ENCODE assay signal across 22 mouse cellular contexts in the genomic region with DNA sequence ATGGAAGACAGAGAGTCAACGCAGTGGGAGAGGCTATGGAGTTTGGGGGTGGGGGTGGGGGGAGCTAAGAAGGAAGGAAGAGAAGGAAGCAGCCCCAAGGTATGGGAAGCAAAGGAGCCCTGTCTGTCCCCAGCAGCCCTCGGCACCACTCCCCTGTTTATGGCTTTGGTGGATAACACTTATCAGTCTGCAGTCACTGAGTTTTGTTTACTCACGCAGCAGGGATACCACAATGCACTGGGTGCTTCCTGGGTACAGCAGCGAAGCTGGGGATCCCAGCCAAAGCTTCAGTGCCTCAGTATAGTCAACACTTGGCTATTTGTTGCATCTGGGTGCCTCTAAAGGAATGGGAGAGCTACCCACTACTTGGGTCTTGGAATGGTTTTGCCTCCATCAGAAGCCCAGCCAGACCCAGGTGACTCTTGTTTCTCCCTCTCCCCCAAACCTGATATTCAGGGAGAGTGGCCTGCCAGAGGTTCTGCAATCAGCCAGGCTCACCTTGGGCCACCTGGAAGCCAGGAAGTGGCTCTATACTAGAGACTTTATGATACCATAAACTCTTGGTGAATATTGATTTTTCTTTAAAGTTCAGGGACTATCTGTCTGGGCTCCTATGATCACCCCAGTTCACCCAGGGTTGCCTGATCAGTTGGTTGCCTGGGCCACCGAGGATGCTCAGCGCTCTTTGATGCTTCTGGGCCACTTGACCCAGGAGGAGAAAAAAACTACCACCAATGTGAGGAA.
DNase-seq lines count a peak whose midpoint lies in the region; ATAC-seq and TF ChIP-seq lines count a peak whose summit lies in the region.
"Had no signal": no experiment of that assay in that cellular context is flagged by ENCODE, and none has a peak within 500 bp of the region (broad histone marks: within the 10 kb centered on the region; RNA-seq: fewer than 3 reads in every experiment).

No protein-coding gene starts in this region.

- ATAC-seq in liver, embryonic 11.5 days (replicated peaks; ENCODE audit: low FRiP score) = peak; percentile 73
- ATAC-seq in liver, embryonic 12.5 days = peak; percentile 68
- peak; percentile 52 for ATAC-seq in stomach, postnatal 0 days (ENCODE audit: low FRiP score, low TSS enrichment)
- ATAC-seq: CD4-positive, CD25-positive, alpha-beta regulatory T cell, adult 4 months; forebrain, embryonic 13.5 days; hindbrain, embryonic 16.5 days had no signal

- H3K4me3 ChIP-seq in liver, embryonic 11.5 days (ENCODE audit: low read depth, low read length) = no peak overlapping the region
- H3K4me3 ChIP-seq in liver, embryonic 12.5 days = no peak overlapping the region
- no peak overlapping the region for H3K4me3 ChIP-seq in stomach, postnatal 0 days (ENCODE audit: low read depth, low read length)
- H3K4me3 ChIP-seq: embryonic facial prominence, embryonic 12.5 days; forebrain, embryonic 13.5 days; gastrocnemius, adult 2 months; heart, embryonic 13.5 days; hindbrain, embryonic 12.5 days had no signal

- no peak overlapping the region for H3K4me2 ChIP-seq in liver, embryonic 11.5 days
- no peak overlapping the region for H3K4me2 ChIP-seq in liver, embryonic 12.5 days
- H3K4me2 ChIP-seq in stomach, postnatal 0 days (replicated peaks; ENCODE audit: low read depth) = no peak overlapping the region
- H3K4me2 ChIP-seq: embryonic facial prominence, embryonic 12.5 days; forebrain, embryonic 13.5 days; heart, embryonic 13.5 days; hindbrain, embryonic 12.5 days had no signal

- peaks cover 7% of the 10 kb centered on the region for H3K4me1 ChIP-seq in liver, embryonic 11.5 days (replicated peaks; ENCODE audit: control insufficient read depth, insufficient read depth, low read length)
- H3K4me1 ChIP-seq in liver, embryonic 12.5 days = peaks cover 12% of the 10 kb centered on the region
- H3K4me1 ChIP-seq in stomach, postnatal 0 days (replicated peaks; ENCODE audit: control insufficient read depth, insufficient read depth) = no peaks in the 10 kb centered on the region
- H3K4me1 ChIP-seq: forebrain, embryonic 13.5 days; heart, embryonic 13.5 days had no signal

- no peak overlapping the region for H3K27ac ChIP-seq in liver, embryonic 11.5 days (ENCODE audit: low read depth, low read length)
- no peak overlapping the region for H3K27ac ChIP-seq in liver, embryonic 12.5 days
- H3K27ac ChIP-seq in stomach, postnatal 0 days (replicated peaks) = no peak overlapping the region
- H3K27ac ChIP-seq: embryonic facial prominence, embryonic 12.5 days; forebrain, embryonic 13.5 days; heart, embryonic 13.5 days; hindbrain, embryonic 12.5 days had no signal

- WGBS in liver, embryonic 11.5 days = 35% methylated on average over 6 of the region's 6 CpGs
- 39% methylated on average over 6 of the region's 6 CpGs for WGBS in liver, embryonic 12.5 days (ENCODE audit: insufficient replicate concordance)
- 58% methylated on average over 6 of the region's 6 CpGs for WGBS in stomach, postnatal 0 days

- no peak for TF ChIP-seq EP300 in stomach, postnatal 0 days (optimal IDR thresholded peaks at IDR 0.05)

- H3K9me3 ChIP-seq in liver, embryonic 11.5 days (ENCODE audit: control insufficient read depth, low read length) = no peaks in the 10 kb centered on the region
- no peaks in the 10 kb centered on the region for H3K9me3 ChIP-seq in liver, embryonic 12.5 days (replicated peaks)
- H3K9me3 ChIP-seq in stomach, postnatal 0 days (ENCODE audit: control insufficient read depth, low read length) = no peaks in the 10 kb centered on the region
- H3K9me3 ChIP-seq: embryonic facial prominence, embryonic 12.5 days; forebrain, embryonic 13.5 days; heart, embryonic 13.5 days; hindbrain, embryonic 12.5 days had no signal

- no peaks in the 10 kb centered on the region for H3K36me3 ChIP-seq in liver, embryonic 11.5 days (ENCODE audit: control insufficient read depth, insufficient read depth, low read length)
- H3K36me3 ChIP-seq in liver, embryonic 12.5 days = no peaks in the 10 kb centered on the region
- H3K36me3 ChIP-seq in stomach, postnatal 0 days (ENCODE audit: control insufficient read depth, insufficient read depth, low read length) = no peaks in the 10 kb centered on the region
- H3K36me3 ChIP-seq: embryonic facial prominence, embryonic 12.5 days; G1E; heart, embryonic 13.5 days; hindbrain, embryonic 12.5 days had no signal

- no peaks in the 10 kb centered on the region for H3K27me3 ChIP-seq in liver, embryonic 11.5 days (replicated peaks; ENCODE audit: control insufficient read depth, insufficient read depth, low read length)
- H3K27me3 ChIP-seq in liver, embryonic 12.5 days (replicated peaks) = 0 out of 2 replicates have a peak, but pooled peaks cover 4% of the 10 kb centered on the region
- no peaks in the 10 kb centered on the region for H3K27me3 ChIP-seq in stomach, postnatal 0 days (ENCODE audit: control insufficient read depth, insufficient read depth, low read length)
- H3K27me3 ChIP-seq: forebrain, embryonic 13.5 days had no signal

- no peak overlapping the region for H3K9ac ChIP-seq in liver, embryonic 11.5 days (ENCODE audit: low read depth, low read length)
- H3K9ac ChIP-seq in liver, embryonic 12.5 days = no peak overlapping the region
- H3K9ac ChIP-seq in stomach, postnatal 0 days (ENCODE audit: low read length) = no peak overlapping the region
- H3K9ac ChIP-seq: embryonic facial prominence, embryonic 12.5 days; forebrain, embryonic 13.5 days; heart, embryonic 13.5 days; hindbrain, embryonic 12.5 days had no signal

- TF ChIP-seq CTCF in stomach, postnatal 0 days (IDR thresholded peaks at IDR 0.05; ENCODE audit: low read depth) = no peak

- peak; percentile 87 for DNase-seq in heart, adult 11 months
- DNase-seq in heart, adult 9 months (ENCODE audit: low spot score in 2 of 2) = no peak
- DNase-seq in liver, embryonic 11.5 days (ENCODE audit: low spot score) = no peak
- no peak for DNase-seq in liver
- DNase-seq in stomach, postnatal 0 days (ENCODE audit: low spot score) = no peak
- no peak for DNase-seq in kidney, postnatal 4 days
- no peak for DNase-seq in kidney, postnatal 10 days
- DNase-seq: adrenal gland, postnatal 10 days; B cell, adult 2 months; cerebellum, adult 11-12 months; cerebellum, adult 9-10 months; cerebellum, postnatal 25 days; gastrocnemius, adult 2 months; gastrocnemius, postnatal 25 days had no signal
